20 mouse cellular contexts compared by ENCODE assay signal in the genomic region with DNA sequence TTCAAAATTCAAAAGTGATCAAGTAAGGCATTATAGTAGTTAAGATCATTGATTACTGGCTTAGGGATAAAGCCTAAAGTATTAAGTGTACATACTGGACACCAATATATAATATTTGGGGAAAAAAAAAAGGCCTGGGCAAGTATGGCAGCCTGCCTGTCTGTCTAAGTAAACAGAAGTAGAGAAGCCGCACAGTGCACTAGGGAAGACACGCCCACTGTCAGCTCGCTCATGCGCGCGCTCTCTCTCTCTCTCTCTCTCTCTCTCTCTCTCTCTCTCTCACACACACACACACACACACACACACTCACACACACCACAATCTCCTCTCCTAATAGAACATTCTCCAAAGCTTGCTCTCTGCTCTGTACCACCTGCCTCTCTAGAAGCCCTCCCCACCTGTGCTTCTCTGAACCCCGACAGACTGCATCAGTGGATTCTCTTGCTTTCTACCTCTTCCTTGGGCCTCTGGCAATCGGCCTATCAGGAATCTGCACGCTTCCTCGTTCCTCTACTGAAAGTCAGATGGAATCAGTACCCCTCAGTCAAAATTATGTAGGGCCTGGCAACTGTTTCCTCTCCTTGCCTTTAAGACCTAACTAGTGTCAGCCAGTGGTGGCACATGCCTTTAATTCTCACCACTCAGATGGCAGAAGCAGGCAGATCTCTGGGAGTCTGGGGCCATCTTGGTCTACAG. TPM values are rescaled to one million over a fixed set of nuclear protein-coding genes. Genes with fewer than 3 reads are reported as not detected.
DNase-seq lines count a peak whose midpoint lies in the region; ATAC-seq and TF ChIP-seq lines count a peak whose summit lies in the region.
"Had no signal": no experiment of that assay in that cellular context is flagged by ENCODE, and none has a peak within 500 bp of the region (broad histone marks: within the 10 kb centered on the region; RNA-seq: fewer than 3 reads in every experiment).

No protein-coding gene starts in this region.

- dilution Hi-C loops in CH12.LX (cut with MboI; ENCODE audit: extremely low pct_ligation_motif_present, extremely low pct_unique_long_range_greater_than_20kb, low sequenced_read_pairs) = no loop called here

- peaks cover 8% of the 10 kb centered on the region; the same call in 1 of the 2 replicates for H3K4me1 ChIP-seq in liver, adult 2 months (ENCODE audit: control insufficient read depth, insufficient read depth, low read length)
- H3K4me1 ChIP-seq in CH12.LX (ENCODE audit: control insufficient read depth in 1 of 2, insufficient read depth in 2 of 2) = no peaks in the 10 kb centered on the region
- H3K4me1 ChIP-seq in liver, postnatal 0 days (ENCODE audit: insufficient read depth) = 0 out of 2 replicates have a peak, but pooled peaks cover 4% of the 10 kb centered on the region
- H3K4me1 ChIP-seq: hindbrain, embryonic 10.5 days; limb, embryonic 15.5 days had no signal

- H3K27ac ChIP-seq in liver, adult 2 months (replicated peaks; ENCODE audit: insufficient read depth, low read depth, low read length) = no peak overlapping the region
- H3K27ac ChIP-seq in CH12.LX (ENCODE audit: insufficient read depth, low read depth) = no peak overlapping the region
- no peak overlapping the region for H3K27ac ChIP-seq in liver, postnatal 0 days (ENCODE audit: low read depth)
- H3K27ac ChIP-seq: heart, embryonic 15.5 days; hindbrain, embryonic 10.5 days; limb, embryonic 15.5 days had no signal

- H3K36me3 ChIP-seq in liver, adult 2 months (ENCODE audit: control insufficient read depth, insufficient read depth, low read length) = no peaks in the 10 kb centered on the region
- H3K36me3 ChIP-seq in CH12.LX (replicated peaks in 1 of 2; ENCODE audit: control insufficient read depth in 1 of 2, insufficient read depth in 1 of 2, low read length in 1 of 2) = no peaks in the 10 kb centered on the region
- H3K36me3 ChIP-seq in liver, postnatal 0 days (replicated peaks; ENCODE audit: insufficient read depth, low read length) = no peaks in the 10 kb centered on the region
- H3K36me3 ChIP-seq: heart, embryonic 15.5 days had no signal

- TF ChIP-seq RAD21 in CH12.LX (IDR thresholded peaks at IDR 0.05; ENCODE audit: low read depth, low read length) = no peak

- peak; percentile 44 for ATAC-seq in granulocyte monocyte progenitor cell, adult 5-6 weeks (replicated peaks; ENCODE audit: poor library complexity, severe bottlenecking)
- ATAC-seq in liver, postnatal 0 days = 0 out of 2 replicates have a peak, but pooled peaks have one; percentile 41
- ATAC-seq: activated CD4-positive, CD25-positive, alpha-beta regulatory T cell, adult 4 months; forebrain, postnatal 0 days; midbrain, embryonic 16.5 days had no signal

- no peak for TF ChIP-seq CTCF in liver, adult 2 months (IDR thresholded peaks at IDR 0.05; ENCODE audit: low read depth, low read length)
- no peak for TF ChIP-seq CTCF in CH12.LX (conservative IDR thresholded peaks at IDR 0.05 in 1 of 2, IDR thresholded peaks at IDR 0.05 in 1 of 2; ENCODE audit: low read depth in 2 of 2, low read length in 2 of 2)
- TF ChIP-seq CTCF in liver, postnatal 0 days (IDR thresholded peaks at IDR 0.05; ENCODE audit: low read depth) = no peak

- TF ChIP-seq POLR2A in liver, adult 2 months (IDR thresholded peaks at IDR 0.05; ENCODE audit: extremely low read depth, insufficient read depth, low read length) = no peak
- no peak for TF ChIP-seq POLR2A in CH12.LX (IDR thresholded peaks at IDR 0.05; ENCODE audit: low read depth, low read length)

- peak; percentile 48 for DNase-seq in liver, adult 2 months (ENCODE audit: extremely low read depth, low read depth, low spot score)
- no peak for DNase-seq in liver
- DNase-seq in CH12.LX (ENCODE audit: extremely low read depth) = no peak
- no peak for DNase-seq in liver, postnatal 0 days
- DNase-seq in layer of hippocampus, postnatal 10 days (ENCODE audit: low spot score in 2 of 2) = no peak
- no peak for DNase-seq in spleen, postnatal 4 days (ENCODE audit: low spot score in 2 of 2)
- no peak for DNase-seq in yolk sac, embryonic 10.5 days (ENCODE audit: low spot score)
- DNase-seq: adrenal gland, postnatal 25 days; cerebellum, adult 11 months; cerebellum, postnatal 14 days; embryo, embryonic 11 days; forebrain, postnatal 0 days; kidney, adult 8-10 months; kidney, postnatal 14 days had no signal

- 56% methylated on average over 10 of the region's 10 CpGs for WGBS in liver, adult 2 months
- WGBS in liver, postnatal 0 days (ENCODE audit: insufficient replicate concordance) = 54% methylated on average over 10 of the region's 10 CpGs

- H3K4me3 ChIP-seq in liver, adult 2 months (ENCODE audit: insufficient read depth, low read depth, low read length) = no peak overlapping the region
- H3K4me3 ChIP-seq in CH12.LX (replicated peaks in 1 of 3; ENCODE audit: low read depth in 2 of 3, low read length in 2 of 3, poor library complexity in 1 of 3) = no peak overlapping the region
- H3K4me3 ChIP-seq in liver, postnatal 0 days (ENCODE audit: low read depth, low read length) = no peak overlapping the region
- H3K4me3 ChIP-seq: heart, embryonic 15.5 days; hindbrain, embryonic 10.5 days; limb, embryonic 15.5 days had no signal

- no peaks in the 10 kb centered on the region for H3K27me3 ChIP-seq in liver, adult 2 months (ENCODE audit: control insufficient read depth, insufficient read depth, low read length)
- H3K27me3 ChIP-seq in CH12.LX (replicated peaks) = no peaks in the 10 kb centered on the region
- H3K27me3 ChIP-seq in liver, postnatal 0 days (ENCODE audit: insufficient read depth, low read length) = no peaks in the 10 kb centered on the region
- H3K27me3 ChIP-seq: heart, embryonic 15.5 days; limb, embryonic 15.5 days had no signal

- no peak for TF ChIP-seq EP300 in CH12.LX (IDR thresholded peaks at IDR 0.05; ENCODE audit: low read length)
- no peak for TF ChIP-seq EP300 in liver, postnatal 0 days (IDR thresholded peaks at IDR 0.05; ENCODE audit: low read depth)

- H3K4me2 ChIP-seq in CH12.LX (ENCODE audit: insufficient read depth, low read depth, poor library complexity, severe bottlenecking) = no peak overlapping the region
- no peak overlapping the region for H3K4me2 ChIP-seq in liver, postnatal 0 days (ENCODE audit: low read depth, low read length)
- H3K4me2 ChIP-seq: heart, embryonic 15.5 days; limb, embryonic 15.5 days had no signal

- H3K9me3 ChIP-seq in CH12.LX (replicated peaks; ENCODE audit: low read length) = no peaks in the 10 kb centered on the region
- no peaks in the 10 kb centered on the region for H3K9me3 ChIP-seq in liver, postnatal 0 days (ENCODE audit: low read length)
- H3K9me3 ChIP-seq: heart, embryonic 15.5 days; hindbrain, embryonic 10.5 days; limb, embryonic 15.5 days had no signal

- H3K79me2 ChIP-seq in liver, adult 2 months (ENCODE audit: control insufficient read depth, insufficient read depth, low read length) = peaks cover 30% of the 10 kb centered on the region; the same call in 1 of the 2 replicates
- no peaks in the 10 kb centered on the region for H3K79me2 ChIP-seq in CH12.LX (replicated peaks; ENCODE audit: control insufficient read depth, extremely low read depth, insufficient read depth, poor library complexity, severe bottlenecking)

- H3K9ac ChIP-seq in liver, adult 2 months (ENCODE audit: low read depth, low read length) = no peak overlapping the region
- no peak overlapping the region for H3K9ac ChIP-seq in CH12.LX (ENCODE audit: insufficient read depth, low read depth)
- no peak overlapping the region for H3K9ac ChIP-seq in liver, postnatal 0 days (replicated peaks)
- H3K9ac ChIP-seq: forebrain, postnatal 0 days; heart, embryonic 15.5 days; limb, embryonic 15.5 days had no signal

- in situ Hi-C loops in CH12.LX (cut with MboI; ENCODE audit: low pct_ligation_motif_present, low pct_unique_long_range_greater_than_20kb, low sequenced_read_pairs) = no loop called here

TF ChIP-seq in CH12.LX, 34 proteins besides CTCF, POLR2A, EP300 and RAD21:
- TF ChIP-seq USF1 (IDR thresholded peaks at IDR 0.05; ENCODE audit: low read depth, low read length) = no peak
- TF ChIP-seq NRF1 (IDR thresholded peaks at IDR 0.05; ENCODE audit: low read depth, low read length) = peak; percentile 26; the same call in 1 of the 2 replicates

RNA-seq across cellular contexts. Expression of a gene that starts 13.3 kb away (rescaled TPM):
- total RNA-seq in liver, adult 2 months (2014; rRNA removed) = 8.7 and 9.3 TPM in 2 replicates
- polyA plus RNA-seq in liver, adult 2 months (2012; rRNA removed) = 2.9 and 3.1 TPM in 2 replicates
- total RNA-seq in CH12.LX (2012; rRNA removed) (1.3 and 1.5 TPM in 2 replicates), CH12.LX (2014; rRNA removed) (1.9 and 2.0 TPM in 2 replicates)
- polyA plus RNA-seq in CH12.LX (2012; ENCODE audit: insufficient read length, low read depth) = 2.0 TPM in 2 replicates
- total RNA-seq in granulocyte monocyte progenitor cell, adult 5-6 weeks (2014; fragmentation: Nextera tagmentation) = 11.1 and 14.9 TPM in 2 replicates
- total RNA-seq in granulocyte monocyte progenitor cell, adult 5-6 weeks (2017) = 11.8 and 13.3 TPM in 2 replicates
- polyA plus RNA-seq in liver, postnatal 0 days (2015; fragmentation: Nextera tagmentation; extraction: Ambion mirVana) = 4.0 and 4.4 TPM in 2 replicates
- total RNA-seq in layer of hippocampus, postnatal 10 days (2021) = 100 to 1,000 TPM; 133 to 139 TPM

Comparison
In these comparisons a context has a peak if more than half of its experiments do, and no peak if none do; other contexts are left out.
1. RNA of a gene that starts 13.3 kb away (total RNA-seq): 133 to 139 TPM in layer of hippocampus, postnatal 10 days; 11.1 to 14.9 TPM in granulocyte monocyte progenitor cell, adult 5-6 weeks, 8.7 to 9.3 TPM in liver, adult 2 months and 1.3 to 2.0 TPM in CH12.LX; every median in the first group is over 4 times any median in the second.